Mouse (Mus musculus): Measurements from ENCODE around the gene Actl7b.

Actl7b gene

GRCm38 (mm10) chr4:56741041-56741493 is at the start of gene Actl7b:
Gene Actl7b, minus strand, starts transcription at chr4:56741443.
- no peak for DNase-seq

- no peak for DNase-seq
Observed at GRCm38 (mm10) chr4:56771065-56771464, 29.8 kb upstream of the Actl7b start.

GRCm38 (mm10) chr4:56768913-56769312 is 27.7 kb upstream of the Actl7b start:
- no peak for DNase-seq

GRCm38 (mm10) chr4:56767861-56768284 is 26.6 kb upstream of the Actl7b start:
- DNase-seq = no peak

GRCm38 (mm10) chr4:56757693-56758092 is 16.4 kb upstream of the Actl7b start:
- no peak for DNase-seq

- no peak for DNase-seq
Observed at GRCm38 (mm10) chr4:56756966-56757600, 15.8 kb upstream of the Actl7b start.

- DNase-seq = no peak
Observed at GRCm38 (mm10) chr4:56756021-56756420, 14.8 kb upstream of the Actl7b start.

GRCm38 (mm10) chr4:56747456-56747855 is 6.2 kb upstream of the Actl7b start:
- DNase-seq = no peak

- no peak for DNase-seq
Observed at GRCm38 (mm10) chr4:56746345-56746744, 5.1 kb upstream of the Actl7b start.

- no peak for DNase-seq
Observed at GRCm38 (mm10) chr4:56743363-56744195, 2.3 kb upstream of the Actl7b start, which contains the start of gene Actl7a. Gene Actl7a, plus strand, starts transcription at chr4:56743413.

GRCm38 (mm10) chr4:56742698-56743097 is 1.5 kb upstream of the Actl7b start:
- no peak for DNase-seq

- no peak for DNase-seq
Observed at GRCm38 (mm10) chr4:56740611-56741010, 632 bp downstream of the Actl7b start.

GRCm38 (mm10) chr4:56740020-56740485 is 1.2 kb downstream of the Actl7b start, which contains the start of gene Gm26657:
Gene Gm26657, plus strand, starts transcription at chr4:56740070.
- DNase-seq = no peak

- no peak for DNase-seq
Observed at GRCm38 (mm10) chr4:56725839-56726238, 15.4 kb downstream of the Actl7b start.

GRCm38 (mm10) chr4:56723237-56723636 is 18.0 kb downstream of the Actl7b start:
- no peak for DNase-seq

GRCm38 (mm10) chr4:56722346-56722745 is 18.9 kb downstream of the Actl7b start:
- DNase-seq = no peak

- DNase-seq = no peak
Observed at GRCm38 (mm10) chr4:56721469-56721868, 19.8 kb downstream of the Actl7b start.

GRCm38 (mm10) chr4:56720403-56720802 is 20.8 kb downstream of the Actl7b start:
- no peak for DNase-seq

GRCm38 (mm10) chr4:56719456-56719855 is 21.8 kb downstream of the Actl7b start:
- no peak for DNase-seq

GRCm38 (mm10) chr4:56718573-56719442 is 22.4 kb downstream of the Actl7b start:
- DNase-seq = no peak

GRCm38 (mm10) chr4:56717932-56718331 is 23.3 kb downstream of the Actl7b start:
- DNase-seq = no peak

- no peak for DNase-seq
Observed at GRCm38 (mm10) chr4:56716801-56717200, 24.4 kb downstream of the Actl7b start.

GRCm38 (mm10) chr4:56713155-56713554 is 28.1 kb downstream of the Actl7b start:
- DNase-seq = no peak
